Mouse (Mus musculus): ENCODE data around the gene Tecpr1.
A peak's percentile ranks its signal among the peaks of the same experiment; 100 is the strongest.

The Tecpr1 gene

DNA sequence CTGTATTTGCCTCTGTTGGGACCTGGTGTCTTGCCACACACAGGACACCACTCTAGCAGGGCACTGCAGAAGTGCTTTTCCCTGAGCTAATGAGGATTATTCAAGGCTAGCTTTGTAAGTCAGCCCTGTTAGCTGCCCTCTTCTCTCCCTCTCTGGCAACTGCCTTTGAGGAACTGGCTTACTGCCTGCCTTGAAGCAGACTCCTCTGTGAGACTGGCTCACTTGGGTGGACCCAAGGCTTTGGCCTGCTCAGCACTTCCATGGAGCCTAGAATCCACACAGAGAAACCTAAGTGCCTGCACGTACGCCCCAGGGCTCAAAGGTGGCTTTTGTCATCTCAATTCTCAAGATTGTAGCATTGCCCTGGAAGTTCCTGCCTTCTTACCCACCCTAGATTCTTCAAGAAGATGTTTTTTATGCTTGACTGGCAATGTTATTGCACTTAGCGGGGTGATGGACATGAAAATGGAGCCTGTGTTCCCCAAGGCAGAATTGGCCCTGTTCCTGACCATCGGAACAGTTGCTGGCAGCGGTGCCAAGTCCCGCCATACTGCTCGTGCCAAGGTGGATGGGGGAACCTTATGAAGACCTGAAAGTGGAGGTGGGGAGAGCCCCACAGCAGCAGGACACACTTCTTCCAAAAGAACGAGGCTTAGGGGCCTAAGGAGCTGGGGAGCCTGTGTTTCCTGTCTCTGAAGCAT, 54.0 kb downstream of the Tecpr1 start:
- no peak for DNase-seq (ENCODE audit: low spot score)

DNA sequence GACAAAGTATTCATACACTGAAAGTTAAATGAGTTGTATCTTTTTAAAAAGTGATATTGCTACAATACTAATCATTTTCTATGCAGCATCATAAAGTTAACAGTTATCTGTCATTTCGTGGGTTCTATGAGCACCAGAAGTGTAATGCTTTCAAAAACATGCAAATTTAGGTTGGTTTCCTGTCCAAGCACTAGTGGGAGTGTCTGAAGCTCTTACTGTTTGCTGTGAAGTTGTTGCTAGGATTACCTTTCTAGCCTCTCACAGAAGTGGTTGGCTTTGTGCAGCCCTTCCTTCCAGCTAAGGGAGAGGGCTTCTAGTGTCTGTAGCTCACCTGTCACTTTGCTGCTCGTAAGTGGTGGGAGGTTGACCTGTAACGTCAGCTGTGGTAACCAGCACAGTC, 57.7 kb downstream of the Tecpr1 start:
- no peak for DNase-seq (ENCODE audit: low spot score)

DNA sequence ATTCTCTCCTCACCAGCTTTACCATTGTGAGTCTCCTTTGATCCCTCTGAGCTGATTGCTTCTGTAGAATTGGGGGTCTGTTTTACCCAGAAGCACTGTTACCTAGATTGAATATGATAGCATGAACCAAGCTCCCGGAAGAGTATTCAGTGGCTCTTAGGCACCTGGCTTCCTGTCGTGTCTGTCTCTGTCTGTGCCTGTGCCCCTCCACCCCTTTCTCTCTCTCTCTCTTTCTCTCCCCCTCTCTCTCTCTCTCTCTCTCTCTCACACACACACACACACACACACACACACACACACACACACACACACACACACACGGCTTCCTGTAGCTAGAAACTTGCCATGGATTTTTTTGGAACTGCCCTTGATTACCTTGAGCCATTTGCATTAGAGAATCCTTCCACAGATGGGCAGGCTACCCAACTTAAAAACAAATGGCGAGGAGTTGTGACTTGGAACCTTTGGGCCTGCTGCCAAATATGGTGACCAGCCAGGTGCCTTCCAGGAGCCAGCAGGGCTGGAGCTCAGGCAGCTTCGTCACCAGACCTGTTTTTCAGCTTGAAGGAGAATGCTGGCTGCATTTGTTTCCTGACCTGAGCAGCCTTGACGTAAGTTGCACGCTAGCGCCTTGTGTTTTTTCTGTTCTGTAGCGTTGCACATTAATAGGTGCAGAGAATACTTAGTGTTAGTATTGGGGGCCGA, 60.5 kb downstream of the Tecpr1 start:
- peak; percentile 21 for DNase-seq (ENCODE audit: low spot score)

DNA sequence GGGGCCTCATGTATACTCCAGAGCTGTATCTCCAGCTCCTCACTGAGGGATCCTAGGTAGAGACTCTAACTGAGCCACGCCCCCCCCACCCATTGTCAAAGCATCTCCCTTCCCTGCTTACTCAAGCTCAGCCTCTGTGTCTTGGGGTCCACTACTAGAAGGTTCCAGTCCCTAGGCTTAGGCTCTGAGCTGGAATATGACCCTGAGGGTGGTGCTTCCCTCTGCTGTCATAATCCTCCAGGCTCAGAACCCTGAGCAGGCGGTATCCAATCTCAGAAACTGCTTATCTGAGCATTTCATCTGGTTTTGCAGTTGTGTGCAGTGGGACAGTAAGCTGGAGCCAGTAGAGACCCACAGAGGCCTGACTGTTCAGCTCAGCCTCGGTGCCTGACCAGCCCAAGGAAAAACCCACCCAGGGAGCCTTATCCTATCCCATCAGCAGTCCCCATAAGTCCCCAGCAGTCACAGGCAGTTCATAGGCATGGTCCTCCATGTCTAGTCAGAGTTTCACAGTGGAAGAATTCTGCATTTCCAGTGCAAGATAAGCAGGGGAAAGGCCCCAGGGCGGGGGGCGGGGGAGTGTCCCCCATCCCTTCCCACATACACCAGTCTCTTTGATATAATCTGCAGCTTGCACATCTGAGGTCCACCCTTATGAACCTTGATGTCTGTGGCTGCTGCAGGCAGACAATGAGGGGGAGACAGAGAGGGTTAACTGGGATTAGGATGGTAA, 61.2 kb downstream of the Tecpr1 start:
- DNase-seq (ENCODE audit: low spot score), result no peak

DNA sequence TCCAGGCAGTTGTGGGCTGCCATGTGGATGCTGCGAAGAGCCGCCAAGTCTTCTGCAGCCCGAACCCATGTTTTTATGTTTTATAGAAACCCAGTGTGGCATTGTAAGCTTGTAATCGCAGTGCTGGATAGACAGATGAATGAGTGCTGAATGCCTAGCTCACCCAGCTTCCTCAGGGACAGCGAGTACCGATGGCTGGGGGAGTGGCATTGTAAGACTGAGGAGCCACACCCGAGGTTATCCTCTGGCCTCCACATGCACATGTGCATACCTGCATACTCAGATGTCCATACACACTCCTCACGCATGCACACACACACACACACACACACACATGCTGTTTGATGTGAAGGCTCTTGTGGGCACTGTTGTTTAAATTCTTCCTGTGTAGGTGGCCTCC, 64.3 kb downstream of the Tecpr1 start:
- no peak for DNase-seq (ENCODE audit: low spot score)

DNA sequence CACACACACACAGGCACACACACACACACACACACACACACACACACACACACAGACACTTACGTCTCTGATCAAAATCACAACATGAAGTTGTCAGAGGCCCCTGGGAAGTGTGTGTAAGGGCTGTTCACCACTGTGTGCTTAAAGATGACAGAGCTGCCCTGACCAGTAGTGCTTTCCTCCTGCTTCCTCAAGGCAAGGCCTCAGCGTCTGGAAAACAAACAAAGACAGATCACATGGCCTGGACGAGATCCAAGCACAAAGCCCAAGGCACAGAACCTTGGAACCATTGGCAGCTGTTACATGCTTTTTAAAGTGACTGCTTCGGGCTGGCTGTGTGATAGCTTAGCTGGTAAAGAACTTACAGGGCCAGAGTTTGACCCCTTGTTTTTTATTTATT, 64.8 kb downstream of the Tecpr1 start:
- peak; percentile 85 for DNase-seq (ENCODE audit: low spot score)

DNA sequence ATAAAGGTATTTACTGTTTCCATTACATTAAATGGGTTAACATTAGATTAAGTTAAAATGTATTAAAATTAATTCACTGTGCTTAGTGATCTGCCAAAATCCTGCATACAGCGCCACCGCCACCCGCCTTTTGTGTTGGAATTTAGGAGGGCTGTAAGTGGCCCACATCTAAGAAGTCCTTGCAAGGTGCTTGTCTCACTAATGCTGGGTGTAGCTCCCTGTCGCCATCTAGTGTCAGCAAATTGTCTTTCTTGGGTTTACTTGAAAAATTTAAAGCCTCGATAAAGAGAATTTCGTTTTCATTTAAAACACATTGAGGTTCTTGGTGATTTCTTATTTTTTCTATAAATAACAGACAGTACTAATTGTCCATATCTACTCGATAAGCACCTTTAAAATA, 68.9 kb downstream of the Tecpr1 start:
- peak; percentile 82 for DNase-seq (ENCODE audit: low spot score)

DNA sequence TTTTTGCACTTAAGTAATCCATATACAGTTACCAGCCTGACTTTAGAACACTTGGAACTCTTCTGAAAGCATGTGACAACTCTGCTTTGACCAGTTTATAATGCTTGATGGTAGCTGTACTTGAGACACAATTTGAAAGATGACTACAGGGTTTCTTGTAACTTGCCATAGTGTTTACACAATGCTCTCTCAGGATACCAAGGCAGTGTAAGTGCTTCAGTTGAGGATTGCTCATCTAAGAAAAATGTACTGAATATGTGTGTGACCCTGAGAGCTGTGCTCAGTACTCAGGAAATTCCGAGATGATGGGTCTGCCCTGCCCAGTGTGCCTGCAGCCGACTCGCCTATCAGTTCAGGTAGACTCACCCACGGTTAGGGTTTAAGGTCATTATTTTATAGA, 72.1 kb downstream of the Tecpr1 start:
- no peak for DNase-seq (ENCODE audit: low spot score)

DNA sequence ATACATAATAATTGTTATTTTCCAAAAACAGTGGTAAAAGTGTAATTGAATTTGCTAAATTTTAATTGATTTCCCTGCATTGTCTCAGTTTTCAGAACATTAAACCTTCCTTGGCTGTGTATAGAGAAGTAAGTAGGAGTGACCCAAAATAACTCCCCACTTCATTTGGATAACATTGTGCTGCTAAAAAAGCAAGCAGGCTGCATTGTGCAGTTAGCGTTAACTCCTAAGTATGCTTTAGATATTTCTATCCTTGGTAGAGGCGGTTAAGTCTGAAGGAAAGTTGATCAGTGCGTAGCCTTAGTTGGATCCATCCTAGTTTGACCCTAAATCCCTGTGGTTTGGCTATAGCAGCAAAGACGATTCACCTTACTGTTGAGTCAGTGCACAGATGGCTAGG, 73.9 kb downstream of the Tecpr1 start:
- no peak for DNase-seq (ENCODE audit: low spot score)

DNA sequence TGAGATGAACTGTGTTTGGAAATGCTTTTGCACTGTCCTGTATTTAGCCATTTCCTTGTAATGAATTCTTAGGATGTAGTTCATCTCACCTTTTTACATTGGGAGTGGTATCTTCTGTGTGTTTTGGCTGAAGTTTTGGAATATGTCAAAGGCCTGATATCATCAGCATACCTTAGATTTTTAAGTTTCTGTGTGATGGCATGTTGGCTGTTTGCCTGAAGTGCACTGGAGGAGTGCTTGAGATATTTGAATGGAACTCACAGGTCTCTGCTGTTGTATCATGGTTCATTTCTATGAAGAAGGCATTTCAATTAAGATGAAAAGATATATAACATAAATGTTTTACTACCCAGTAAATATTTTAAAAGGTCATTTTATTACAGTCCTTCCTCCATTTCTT, 76.5 kb downstream of the Tecpr1 start:
- DNase-seq (ENCODE audit: low spot score), result no peak

Measured in MN1 (cell line).